7 mouse cellular contexts compared by ENCODE assay signal in genomic region chr14:31494975-31495455, GRCm38 (mm10). TPM values are rescaled to one million over a fixed set of nuclear protein-coding genes. Genes with fewer than 3 reads are reported as not detected.
DNase-seq lines count a peak whose midpoint lies in the region; ATAC-seq and TF ChIP-seq lines count a peak whose summit lies in the region.

Mettl6 (minus strand) TSS chr14:31495040.

- peaks cover 30% of the 10 kb centered on the region for H3K36me3 ChIP-seq in embryonic facial prominence, embryonic 12.5 days
- no peaks in the 10 kb centered on the region for H3K36me3 ChIP-seq in kidney, adult 2 months (ENCODE audit: control insufficient read depth, insufficient read depth, low read length)
- peaks cover 49% of the 10 kb centered on the region for H3K36me3 ChIP-seq in limb, embryonic 12.5 days
- H3K36me3 ChIP-seq in midbrain, embryonic 15.5 days (replicated peaks) = peaks cover 14% of the 10 kb centered on the region
- H3K36me3 ChIP-seq in spleen, adult 2 months (ENCODE audit: control insufficient read depth, insufficient read depth, low read length) = peaks cover 7% of the 10 kb centered on the region; the same call in 1 of the 2 replicates

- peak within 1 kb of the TSS; percentile 83 for H3K4me3 ChIP-seq in embryonic facial prominence, embryonic 12.5 days
- peak within 1 kb of the TSS; percentile 87 for H3K4me3 ChIP-seq in kidney, adult 2 months (ENCODE audit: insufficient read depth, low read depth, low read length)
- H3K4me3 ChIP-seq in limb, embryonic 12.5 days (replicated peaks) = peak within 1 kb of the TSS; percentile 87
- peak within 1 kb of the TSS; percentile 97 for H3K4me3 ChIP-seq in midbrain, embryonic 15.5 days
- peak within 1 kb of the TSS; percentile 98 for H3K4me3 ChIP-seq in spleen, adult 2 months (ENCODE audit: extremely low read depth, insufficient read depth, insufficient read length)

- peak; percentile 95 for ATAC-seq in embryonic facial prominence, embryonic 12.5 days (ENCODE audit: insufficient number of reproducible peaks, insufficient read depth, low FRiP score, low TSS enrichment)
- ATAC-seq in limb, embryonic 12.5 days (ENCODE audit: insufficient number of reproducible peaks, insufficient read depth, low FRiP score, low TSS enrichment, low read depth) = peak; percentile 86
- peak; percentile 98 for ATAC-seq in midbrain, embryonic 15.5 days (replicated peaks)

- TF ChIP-seq CTCF in kidney, adult 2 months (conservative IDR thresholded peaks at IDR 0.05; ENCODE audit: insufficient read depth, insufficient read length, low read depth, low read length) = no peak
- TF ChIP-seq CTCF in spleen, adult 2 months (IDR thresholded peaks at IDR 0.05; ENCODE audit: extremely low read depth, insufficient read depth, insufficient read length, insufficient replicate concordance) = no peak

- under 1% methylated on average over 49 of the region's 49 CpGs for WGBS in embryonic facial prominence, embryonic 12.5 days
- WGBS in kidney, adult 2 months = under 1% methylated on average over 49 of the region's 49 CpGs
- under 1% methylated on average over 49 of the region's 49 CpGs for WGBS in limb, embryonic 12.5 days
- under 1% methylated on average over 49 of the region's 49 CpGs for WGBS in midbrain, embryonic 15.5 days
- under 1% methylated on average over 49 of the region's 49 CpGs for WGBS in spleen, adult 2 months

- TF ChIP-seq POLR2A in kidney, adult 2 months (IDR thresholded peaks at IDR 0.05; ENCODE audit: low read depth, low read length) = peak; percentile 64
- TF ChIP-seq POLR2A in spleen, adult 2 months (IDR thresholded peaks at IDR 0.05; ENCODE audit: low read depth, low read length) = peak; percentile 14; the same call in 1 of the 2 replicates

- peak; percentile 90 for DNase-seq in adrenal gland, postnatal 25 days
- peak; percentile 94 to 95 for DNase-seq in heart, adult 18-20 months
- peak; percentile 95 for DNase-seq in kidney, adult 2 months
- peak; percentile 79 to 88 for DNase-seq in spleen, adult 2 months (ENCODE audit: low read depth in 1 of 2, low spot score in 2 of 2)

- peak within 1 kb of the TSS; percentile 90 for H3K9ac ChIP-seq in embryonic facial prominence, embryonic 12.5 days
- peak within 1 kb of the TSS; percentile 87 for H3K9ac ChIP-seq in limb, embryonic 12.5 days (replicated peaks)
- peak within 1 kb of the TSS; percentile 96 for H3K9ac ChIP-seq in midbrain, embryonic 15.5 days

- H3K27me3 ChIP-seq in embryonic facial prominence, embryonic 12.5 days = no peaks in the 10 kb centered on the region
- no peaks in the 10 kb centered on the region for H3K27me3 ChIP-seq in kidney, adult 2 months (replicated peaks; ENCODE audit: control insufficient read depth, insufficient read depth, low read length)
- H3K27me3 ChIP-seq in limb, embryonic 12.5 days = no peaks in the 10 kb centered on the region
- H3K27me3 ChIP-seq in midbrain, embryonic 15.5 days (replicated peaks) = no peaks in the 10 kb centered on the region
- H3K27me3 ChIP-seq in spleen, adult 2 months (ENCODE audit: control insufficient read depth, insufficient read depth, low read length) = no peaks in the 10 kb centered on the region

- H3K27ac ChIP-seq in embryonic facial prominence, embryonic 12.5 days = peak within 1 kb of the TSS; percentile 91
- H3K27ac ChIP-seq in kidney, adult 2 months (ENCODE audit: insufficient read depth, low read depth, low read length) = peak within 1 kb of the TSS; percentile 84
- H3K27ac ChIP-seq in limb, embryonic 12.5 days = peak within 1 kb of the TSS; percentile 93
- H3K27ac ChIP-seq in midbrain, embryonic 15.5 days = peak within 1 kb of the TSS; percentile 89
- H3K27ac ChIP-seq in spleen, adult 2 months (ENCODE audit: insufficient read depth, low read length) = peak within 1 kb of the TSS; percentile 88

- H3K9me3 ChIP-seq in embryonic facial prominence, embryonic 12.5 days = no peaks in the 10 kb centered on the region
- H3K9me3 ChIP-seq in limb, embryonic 12.5 days = no peaks in the 10 kb centered on the region
- H3K9me3 ChIP-seq in midbrain, embryonic 15.5 days = no peaks in the 10 kb centered on the region

- peaks cover 20% of the 10 kb centered on the region for H3K4me1 ChIP-seq in embryonic facial prominence, embryonic 12.5 days
- peaks cover 11% of the 10 kb centered on the region; the same call in 1 of the 2 replicates for H3K4me1 ChIP-seq in kidney, adult 2 months (ENCODE audit: control insufficient read depth, insufficient read depth, low read length)
- H3K4me1 ChIP-seq in limb, embryonic 12.5 days (replicated peaks) = peaks cover 22% of the 10 kb centered on the region
- H3K4me1 ChIP-seq in midbrain, embryonic 15.5 days = peaks cover 41% of the 10 kb centered on the region
- H3K4me1 ChIP-seq in spleen, adult 2 months (ENCODE audit: control insufficient read depth, insufficient read depth, insufficient read length) = peaks cover 11% of the 10 kb centered on the region; the same call in 1 of the 2 replicates

- H3K4me2 ChIP-seq in embryonic facial prominence, embryonic 12.5 days (replicated peaks) = peak within 1 kb of the TSS; percentile 86
- H3K4me2 ChIP-seq in limb, embryonic 12.5 days = peak within 1 kb of the TSS; percentile 91
- peak within 1 kb of the TSS; percentile 80 for H3K4me2 ChIP-seq in midbrain, embryonic 15.5 days

RNA-seq across cellular contexts. Expression of gene Mettl6, which starts in this region (rescaled TPM):
- total RNA-seq in adrenal gland, postnatal 25 days (2021) = 24.4 and 24.5 TPM in 2 replicates
- polyA plus RNA-seq in embryonic facial prominence, embryonic 12.5 days (2016; fragmentation: Nextera tagmentation; extraction: Ambion mirVana) = 85.6 and 87.2 TPM in 2 replicates
- 10 to 100 TPM in 1 of 2 experiments, 1 to 10 TPM in 1; 9.1 to 10.6 TPM for total RNA-seq in heart, adult 18-20 months (2021)
- polyA plus RNA-seq in kidney, adult 2 months (2012; rRNA removed) = 5.9 and 9.2 TPM in 2 replicates
- 85.1 and 89.2 TPM in 2 replicates for polyA plus RNA-seq in limb, embryonic 12.5 days (2016; fragmentation: Nextera tagmentation; extraction: Ambion mirVana)
- 42.5 and 48.7 TPM in 2 replicates for polyA plus RNA-seq in midbrain, embryonic 15.5 days (2015; fragmentation: Nextera tagmentation; extraction: Ambion mirVana)
- polyA plus RNA-seq in spleen, adult 2 months (2012; rRNA removed) = 5.8 and 7.1 TPM in 2 replicates

Comparison
In these comparisons a context has a peak if more than half of its experiments do, and no peak if none do; other contexts are left out.
1. Peak in every context shown above with its lines: DNase-seq, ATAC-seq, H3K4me3 ChIP-seq and H3K27ac ChIP-seq.